Mouse (Mus musculus) forebrain, embryonic 16.5 days (tissue): ENCODE measurements around the gene Camta1. TPM values are rescaled to one million over a fixed set of nuclear protein-coding genes. Genes with fewer than 3 reads are reported as not detected.

ENCODE experiments used
- ATAC-seq: fragments of 200-750 bp; cut with Nextera tagmentation; 2 replicates; pipeline ENCODE4 v1.8.0; 2017; ENCODE audit warnings: mild to moderate bottlenecking, moderate library complexity
- H3K27ac ChIP-seq: fragments of 300-500 bp; sonication (generic); 2 replicates; pipeline ENCODE4 v1.5.1; 2014; ENCODE audit warnings: low read length, control low read depth
- H3K27me3 ChIP-seq: fragments of 300-500 bp; sonication (generic); replicated peaks from 2 replicates; pipeline ENCODE4 v1.6.1; 2014; ENCODE audit warnings: low read length; ENCODE audit not compliant: control insufficient read depth, insufficient read depth
- H3K36me3 ChIP-seq: fragments of 300-500 bp; sonication (generic); 2 replicates; pipeline ENCODE4 v1.6.1; 2014; ENCODE audit not compliant: control insufficient read depth, insufficient read depth
- H3K4me1 ChIP-seq: fragments of 300-500 bp; sonication (generic); replicated peaks from 2 replicates; pipeline ENCODE4 v1.6.1; 2014; ENCODE audit warnings: low read length; ENCODE audit not compliant: control insufficient read depth, insufficient read depth
- H3K4me2 ChIP-seq: fragments of 300-500 bp; sonication (generic); 2 replicates; pipeline ENCODE4 v1.6.1; 2014; ENCODE audit warnings: mild to moderate bottlenecking, low read length, control low read depth
- H3K4me3 ChIP-seq: fragments of 300-500 bp; sonication (generic); replicated peaks from 2 replicates; pipeline ENCODE4 v1.5.1; 2014; ENCODE audit warnings: mild to moderate bottlenecking, low read length, control low read depth
- H3K9ac ChIP-seq: fragments of 300-500 bp; sonication (generic); replicated peaks from 2 replicates; pipeline ENCODE4 v1.6.1; 2014; ENCODE audit warnings: low read depth, low read length, control low read depth
- H3K9me3 ChIP-seq: fragments of 300-500 bp; sonication (generic); 2 replicates; pipeline ENCODE4 v1.6.1; 2016; ENCODE audit warnings: low read length; ENCODE audit not compliant: control insufficient read depth
- WGBS: fragments of 180-500 bp; shearing (Covaris S2); extraction: QIAGEN DNeasy Blood & Tissue Kit; methylation state at CpG from one replicate; pipeline ENCODE4 v1.1.7; 2014; 5-methylcytosine and 5-hydroxymethylcytosine counted together
- polyA plus RNA-seq: library from polyadenylated mRNA; unstranded; fragments of >200 nt; fragmentation: Nextera tagmentation; extraction: Ambion mirVana; gene quantifications from 2 replicates; pipeline ENCODE4 v1.2.1, GENCODE M21; 2015

Camta1 gene
- polyA plus RNA-seq, 1 experiment from 2014 or later = 123 TPM

DNA sequence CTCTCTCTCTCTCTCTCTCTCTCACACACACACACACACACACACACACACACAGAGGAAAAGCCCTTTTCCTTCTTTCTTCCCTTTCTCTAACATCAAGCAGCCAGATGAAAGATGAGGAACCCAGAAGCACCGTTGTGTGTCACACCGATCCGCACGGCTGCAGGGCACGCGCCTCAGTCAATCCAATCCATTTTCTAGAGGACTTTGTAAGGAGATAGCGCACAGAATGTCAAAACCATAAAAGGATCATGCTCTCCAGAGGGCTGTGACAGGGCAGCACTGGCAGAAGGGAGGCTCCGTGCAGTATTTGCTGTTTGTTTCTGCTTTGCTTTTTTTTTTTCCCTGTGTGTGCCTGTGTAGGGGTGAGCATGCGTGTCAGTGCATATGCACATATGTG lies 258.1 kb downstream of the Camta1 start:
- H3K27ac ChIP-seq = no peak overlapping the region
- 77% methylated on average over 9 of the region's 9 CpGs for WGBS
- no peaks in the 10 kb centered on the region for H3K4me1 ChIP-seq
- H3K9me3 ChIP-seq = no peaks in the 10 kb centered on the region
- no peak for ATAC-seq
- H3K36me3 ChIP-seq = no peaks in the 10 kb centered on the region
- H3K4me2 ChIP-seq = no peak overlapping the region
- no peak overlapping the region for H3K9ac ChIP-seq
- no peak overlapping the region for H3K4me3 ChIP-seq
- H3K27me3 ChIP-seq = 0 out of 2 replicates have a peak, but pooled peaks cover 3% of the 10 kb centered on the region

DNA sequence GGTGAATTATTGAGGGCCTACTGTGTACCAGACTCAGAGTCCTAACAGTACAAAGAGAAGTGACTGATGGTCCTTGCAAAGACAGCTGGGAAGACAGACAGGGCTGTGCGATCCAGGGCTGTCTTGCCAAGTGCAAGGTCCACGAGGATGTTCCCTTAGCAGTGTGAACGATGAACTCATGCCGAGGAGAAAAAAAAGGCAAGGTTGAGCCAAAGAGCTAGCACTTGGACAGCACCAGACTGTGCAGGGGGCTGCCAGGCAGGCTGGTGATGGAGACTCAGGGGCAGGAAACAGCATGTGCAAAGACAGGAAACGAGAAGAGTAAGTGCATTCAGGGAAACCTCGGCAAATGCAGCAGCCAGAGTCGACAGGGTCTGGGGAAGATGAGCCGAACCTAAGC lies 266.6 kb downstream of the Camta1 start:
- H3K9ac ChIP-seq = no peak overlapping the region
- no peaks in the 10 kb centered on the region for H3K27me3 ChIP-seq
- H3K27ac ChIP-seq = no peak overlapping the region
- 53% methylated on average over 8 of the region's 8 CpGs for WGBS
- peaks cover 5% of the 10 kb centered on the region for H3K4me1 ChIP-seq
- no peaks in the 10 kb centered on the region for H3K36me3 ChIP-seq
- no peak overlapping the region for H3K4me3 ChIP-seq
- H3K4me2 ChIP-seq = no peak overlapping the region
- no peaks in the 10 kb centered on the region for H3K9me3 ChIP-seq
- ATAC-seq = no peak

- 76% methylated on average over 7 of the region's 7 CpGs for WGBS
- H3K4me3 ChIP-seq = no peak overlapping the region
- ATAC-seq = no peak
- H3K4me1 ChIP-seq = peaks cover 5% of the 10 kb centered on the region
- H3K27me3 ChIP-seq = no peaks in the 10 kb centered on the region
- no peak overlapping the region for H3K27ac ChIP-seq
- no peak overlapping the region for H3K9ac ChIP-seq
- no peak overlapping the region for H3K4me2 ChIP-seq
- no peaks in the 10 kb centered on the region for H3K9me3 ChIP-seq
- no peaks in the 10 kb centered on the region for H3K36me3 ChIP-seq
These were observed 268.6 kb downstream of the Camta1 start for GRCm38 (mm10) chr4:151593042-151593441.

DNA sequence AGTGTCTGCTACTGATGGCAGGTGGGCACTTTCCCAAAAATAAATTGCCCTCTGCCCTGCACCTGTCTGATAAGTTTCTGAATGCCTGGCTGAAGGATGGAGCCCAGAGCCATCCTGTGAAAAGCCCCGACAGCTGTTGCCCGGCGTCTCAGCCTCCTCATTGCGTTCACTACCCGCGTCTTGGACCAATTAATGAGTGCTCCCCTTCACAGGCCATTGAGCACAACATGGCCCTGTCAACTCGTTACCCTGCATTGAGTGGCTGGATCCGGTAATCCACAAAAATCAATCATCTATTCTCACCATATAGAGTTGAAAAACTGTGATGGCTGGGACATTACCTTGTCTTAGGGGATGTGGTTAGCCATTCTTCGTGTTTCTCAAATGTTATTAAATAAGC lies 275.6 kb downstream of the Camta1 start:
- Histone ChIP-seq H3K27ac (no peak overlapping the region), H3K4me1 (peaks cover 5% of the 10 kb centered on the region; the same call in 1 of the 2 replicates), H3K4me3 (no peak overlapping the region), H3K4me2 (no peak overlapping the region), H3K27me3 (no peaks in the 10 kb centered on the region), H3K9me3 (no peaks in the 10 kb centered on the region), H3K9ac (no peak overlapping the region), H3K36me3 (no peaks in the 10 kb centered on the region)
- no peak for ATAC-seq
- WGBS = 8% methylated on average over 9 of the region's 9 CpGs

GRCm38 (mm10) chr4:151577961-151578360 lies 283.7 kb downstream of the Camta1 start:
- ATAC-seq = no peak
- 74% methylated on average over 3 of the region's 3 CpGs for WGBS

GRCm38 (mm10) chr4:151576291-151577108 lies 285.2 kb downstream of the Camta1 start:
- Histone ChIP-seq H3K4me2 (no peak overlapping the region), H3K4me3 (no peak overlapping the region), H3K36me3 (no peaks in the 10 kb centered on the region), H3K27me3 (no peaks in the 10 kb centered on the region), H3K27ac (no peak overlapping the region), H3K9me3 (no peaks in the 10 kb centered on the region), H3K9ac (no peak overlapping the region), H3K4me1 (peaks cover 21% of the 10 kb centered on the region)
- no peak for ATAC-seq
- WGBS = 66% methylated on average over 15 of the region's 15 CpGs

More at GRCm38 (mm10) chr4:151577961-151578360, 283.7 kb downstream of the Camta1 start:
- Histone ChIP-seq H3K27ac (no peak overlapping the region), H3K4me2 (no peak overlapping the region), H3K9me3 (no peaks in the 10 kb centered on the region), H3K4me3 (no peak overlapping the region), H3K36me3 (no peaks in the 10 kb centered on the region), H3K9ac (no peak overlapping the region), H3K27me3 (no peaks in the 10 kb centered on the region), H3K4me1 (peaks cover 13% of the 10 kb centered on the region)

DNA sequence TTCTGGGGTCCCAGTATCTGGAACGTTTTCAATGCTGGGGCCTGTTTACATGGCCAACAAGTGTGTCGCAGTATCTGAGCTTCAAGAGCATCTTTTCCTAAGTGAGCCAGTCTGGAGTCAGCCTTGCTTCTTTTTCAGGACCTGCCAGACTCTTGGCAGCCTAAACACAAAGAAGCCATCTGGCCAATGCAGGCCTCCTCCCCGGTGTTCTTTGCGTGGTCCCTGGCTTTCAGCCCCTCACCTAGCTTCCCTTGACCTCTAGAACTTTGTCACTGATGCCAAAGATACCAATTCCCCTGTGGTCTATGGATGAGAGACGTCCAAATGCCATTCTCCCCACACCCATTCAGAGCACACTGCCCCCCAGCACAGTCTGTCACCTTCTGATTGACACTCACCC lies 289.0 kb downstream of the Camta1 start:
- H3K27ac ChIP-seq = no peak overlapping the region
- H3K9ac ChIP-seq = no peak overlapping the region
- no peaks in the 10 kb centered on the region for H3K27me3 ChIP-seq
- H3K4me1 ChIP-seq = peaks cover 33% of the 10 kb centered on the region
- H3K4me2 ChIP-seq = no peak overlapping the region
- H3K4me3 ChIP-seq = no peak overlapping the region
- no peaks in the 10 kb centered on the region for H3K36me3 ChIP-seq
- H3K9me3 ChIP-seq = no peaks in the 10 kb centered on the region
- ATAC-seq = no peak
- 40% methylated on average over 5 of the region's 5 CpGs for WGBS

DNA sequence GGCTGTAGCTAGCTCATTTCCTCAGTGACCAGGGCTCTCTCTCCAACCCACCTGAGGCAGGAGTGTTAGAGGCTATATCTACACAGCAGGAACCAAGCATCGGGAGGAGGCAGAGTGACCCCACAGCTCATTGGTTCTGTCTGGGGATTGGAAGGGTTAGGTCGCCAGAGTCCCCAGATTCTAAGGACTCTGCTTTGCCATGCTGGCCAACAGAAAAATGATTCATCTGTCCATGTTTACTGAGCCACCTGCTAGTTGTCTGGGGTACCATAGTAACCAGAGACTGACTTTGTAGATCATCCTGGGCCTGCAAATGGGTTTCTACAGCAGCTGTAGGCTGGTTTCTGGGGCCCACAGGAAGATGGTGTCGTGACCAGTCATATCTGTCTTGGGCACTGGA lies 292.1 kb downstream of the Camta1 start:
- Histone ChIP-seq H3K4me3 (no peak overlapping the region), H3K27me3 (no peaks in the 10 kb centered on the region), H3K27ac (no peak overlapping the region), H3K4me2 (no peak overlapping the region), H3K4me1 (peaks cover 30% of the 10 kb centered on the region), H3K9me3 (no peaks in the 10 kb centered on the region), H3K36me3 (no peaks in the 10 kb centered on the region), H3K9ac (no peak overlapping the region)
- no peak for ATAC-seq
- 75% methylated on average over 3 of the region's 3 CpGs for WGBS

GRCm38 (mm10) chr4:151568887-151569286 lies 292.8 kb downstream of the Camta1 start:
- 27% methylated on average over 7 of the region's 7 CpGs for WGBS
- peaks cover 26% of the 10 kb centered on the region for H3K4me1 ChIP-seq
- no peaks in the 10 kb centered on the region for H3K36me3 ChIP-seq
- H3K4me3 ChIP-seq = no peak overlapping the region
- H3K4me2 ChIP-seq = no peak overlapping the region
- H3K9me3 ChIP-seq = no peaks in the 10 kb centered on the region
- H3K9ac ChIP-seq = no peak overlapping the region
- no peaks in the 10 kb centered on the region for H3K27me3 ChIP-seq
- H3K27ac ChIP-seq = no peak overlapping the region
- ATAC-seq = no peak
